Mouse (Mus musculus): ENCODE measurements around the gene Nav2.

Gene Nav2

DNA sequence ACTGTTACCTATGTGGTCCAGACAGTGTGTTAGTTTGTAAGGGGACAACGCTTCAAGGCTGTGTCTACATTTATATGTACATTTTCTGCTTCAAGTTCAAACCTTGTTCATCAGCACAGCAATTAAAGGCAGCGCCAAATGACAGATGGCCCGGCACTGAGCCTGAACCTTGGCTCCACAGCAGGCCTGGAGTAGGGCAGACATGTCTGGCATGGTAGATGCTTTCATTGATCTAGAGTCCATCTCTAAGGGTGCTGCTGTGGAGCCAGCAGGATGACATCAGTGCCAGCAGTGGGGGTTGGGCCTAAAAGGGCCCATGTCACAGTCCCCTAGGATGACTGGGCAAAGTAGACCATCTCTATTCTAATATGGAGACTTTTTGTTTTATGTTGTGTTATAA, 186.0 kb downstream of the Nav2 start:
- DNase-seq (ENCODE audit: low spot score): no peak

DNA sequence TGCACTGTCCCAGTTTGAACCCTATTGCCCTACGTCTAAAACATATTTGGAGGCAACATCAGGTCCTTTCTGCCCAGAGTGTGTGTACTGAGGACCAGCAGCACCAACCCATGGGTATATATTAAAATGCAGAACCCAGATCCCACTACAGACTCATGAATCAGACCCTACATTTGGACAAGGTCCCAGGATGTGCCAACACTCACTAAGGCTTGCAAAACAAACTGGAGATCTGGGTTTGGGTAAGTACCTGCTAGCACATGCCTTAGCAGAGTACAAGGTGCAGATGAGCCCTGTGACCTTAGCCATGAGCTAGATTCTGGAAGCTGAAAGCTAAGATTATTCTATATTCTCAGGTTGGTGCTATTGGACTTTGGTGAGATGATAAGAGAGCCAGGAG, 192.8 kb downstream of the Nav2 start:
- DNase-seq (ENCODE audit: low spot score): no peak

DNA sequence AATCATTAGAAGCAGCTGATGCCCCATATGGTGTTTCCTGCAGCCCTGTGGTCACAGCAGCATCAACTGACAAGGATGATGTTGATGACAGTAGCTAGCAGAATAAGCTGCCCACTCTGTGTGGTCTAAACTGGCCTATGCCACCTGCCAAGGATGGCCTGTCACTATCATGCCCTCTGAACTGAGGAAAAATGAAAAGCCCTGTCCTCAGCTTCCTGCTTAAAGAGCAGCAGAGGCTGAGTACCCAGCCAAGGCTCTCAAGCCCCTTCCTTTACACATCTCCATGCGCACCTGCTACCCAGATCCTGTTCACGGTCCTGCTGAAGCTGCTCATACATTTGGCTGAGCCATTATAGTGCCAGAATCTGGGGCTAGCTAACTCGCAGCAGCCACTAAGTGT, 193.7 kb downstream of the Nav2 start:
- DNase-seq (ENCODE audit: low spot score): no peak

DNA sequence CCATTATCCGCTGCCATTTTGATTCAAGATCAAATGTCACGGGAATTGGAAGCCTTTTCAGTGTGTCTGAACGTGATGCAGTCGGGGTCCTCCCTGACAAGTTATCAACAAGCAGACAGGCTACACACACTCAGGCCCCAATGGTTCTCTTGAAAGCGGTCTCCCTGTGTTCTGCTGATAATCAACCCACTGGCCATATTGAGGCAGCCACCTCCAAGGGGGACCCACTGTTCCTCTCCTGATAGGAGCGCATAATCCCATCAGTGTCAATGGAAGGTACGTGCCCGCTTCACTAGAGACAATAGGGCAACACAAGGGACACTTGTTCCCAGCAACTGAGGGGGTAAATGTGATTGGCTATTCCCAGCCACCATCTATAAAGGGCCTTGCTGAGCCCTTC, 195.9 kb downstream of the Nav2 start:
- DNase-seq (ENCODE audit: low spot score): no peak

GRCm38 (mm10) chr7:49104793-49105192, 196.3 kb downstream of the Nav2 start:
- DNase-seq (ENCODE audit: low spot score): no peak

DNA sequence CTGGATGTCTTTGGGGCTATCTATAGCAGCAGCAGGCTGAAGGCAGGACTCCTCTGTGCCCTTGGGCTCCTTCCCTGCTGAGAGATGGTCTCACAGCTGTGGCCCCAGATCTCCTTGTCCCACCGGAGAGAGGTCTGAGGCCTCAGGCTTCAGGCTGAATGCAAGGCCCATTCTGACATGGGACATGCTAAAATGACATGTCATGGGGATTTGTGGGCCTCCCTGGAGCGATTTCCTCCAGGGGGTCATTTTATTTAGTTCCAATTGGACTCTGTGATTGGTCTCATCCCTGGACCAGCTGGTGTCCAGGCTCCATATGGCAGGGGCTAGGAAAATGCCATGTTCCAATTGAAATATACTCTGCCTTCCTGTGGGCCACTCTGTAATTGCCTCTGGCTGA, 197.0 kb downstream of the Nav2 start:
- DNase-seq (ENCODE audit: low spot score): no peak

DNA sequence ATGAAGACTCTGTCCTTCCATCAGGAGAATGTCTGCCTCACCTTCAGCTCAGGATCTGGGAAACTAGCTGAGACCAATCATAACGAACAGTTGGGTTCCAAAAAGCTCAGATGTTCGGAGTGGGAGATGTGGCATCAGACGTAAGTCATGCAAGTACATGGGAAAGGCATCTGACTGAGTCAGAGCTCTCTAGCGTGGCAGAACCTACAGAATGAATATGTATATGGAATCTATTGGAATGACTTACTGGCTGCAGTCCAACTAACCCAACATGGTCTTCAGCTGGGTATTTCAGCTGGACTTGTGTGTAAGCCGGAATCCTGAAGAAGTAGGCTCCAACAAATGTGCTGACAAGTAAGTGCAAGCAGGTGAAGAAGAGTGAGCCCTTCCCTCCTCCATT, 199.6 kb downstream of the Nav2 start:
- DNase-seq (ENCODE audit: low spot score): no peak

GRCm38 (mm10) chr7:49119016-49119415, 210.5 kb downstream of the Nav2 start:
- no peak for DNase-seq (ENCODE audit: low spot score)

GRCm38 (mm10) chr7:49119794-49120487, 211.4 kb downstream of the Nav2 start:
- DNase-seq (ENCODE audit: low spot score): no peak

DNA sequence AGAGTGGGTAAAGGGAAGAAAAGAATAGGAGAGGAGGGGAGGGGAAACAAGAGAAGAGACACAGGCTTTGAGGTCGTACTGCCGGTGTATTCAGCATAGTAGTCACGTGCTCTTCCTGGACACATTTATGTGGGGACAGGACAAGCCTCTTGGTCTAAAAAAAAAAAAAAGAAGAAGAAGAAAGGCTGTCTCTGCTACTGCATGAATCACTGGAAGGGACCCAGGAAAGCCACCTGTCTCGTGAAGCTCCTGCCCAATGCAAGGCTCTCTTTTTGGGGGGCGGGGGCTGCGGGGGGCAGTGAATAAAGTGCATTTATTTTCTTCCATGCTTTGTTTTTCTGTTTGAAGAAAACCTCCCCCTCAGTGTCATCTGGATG, 212.0 kb downstream of the Nav2 start:
- DNase-seq (ENCODE audit: low spot score): no peak

DNA sequence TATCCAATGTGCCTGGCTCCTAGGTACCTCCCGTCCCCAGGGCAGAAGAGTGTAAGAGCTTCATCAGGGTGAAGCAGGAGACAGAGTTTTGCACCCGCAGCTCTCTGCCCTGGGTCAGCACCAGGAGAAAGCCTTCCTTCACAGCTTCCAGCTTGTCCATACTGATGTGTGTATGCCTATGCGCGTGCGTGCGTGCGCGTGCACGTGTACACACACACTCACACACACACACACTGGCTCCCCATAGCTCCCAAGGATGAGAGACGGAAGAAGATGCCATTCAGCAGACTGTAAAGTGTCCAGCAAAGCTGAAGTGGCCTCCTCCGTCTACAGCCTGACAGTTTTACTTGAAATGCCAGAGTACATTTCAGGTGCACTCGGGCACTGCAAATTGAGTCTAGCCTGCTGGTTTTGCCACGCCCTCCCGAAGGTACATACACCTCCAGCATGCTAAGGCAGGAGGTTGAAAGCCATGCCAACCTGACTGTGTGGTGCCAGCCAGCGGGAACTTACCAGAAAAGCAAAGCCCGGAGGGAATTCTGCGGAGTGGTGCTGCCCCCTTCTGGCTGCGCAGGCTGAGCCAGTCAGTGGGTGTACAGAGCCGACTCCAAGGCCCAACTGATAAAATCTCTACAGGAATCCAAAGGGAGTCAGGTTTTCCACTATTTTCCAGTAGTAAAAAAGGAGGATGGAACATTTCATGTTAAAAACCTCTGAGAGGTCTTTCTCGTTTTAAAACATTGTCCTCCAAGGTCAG, 212.6 kb downstream of the Nav2 start:
- peak; percentile 89 for DNase-seq (ENCODE audit: low spot score)

DNA sequence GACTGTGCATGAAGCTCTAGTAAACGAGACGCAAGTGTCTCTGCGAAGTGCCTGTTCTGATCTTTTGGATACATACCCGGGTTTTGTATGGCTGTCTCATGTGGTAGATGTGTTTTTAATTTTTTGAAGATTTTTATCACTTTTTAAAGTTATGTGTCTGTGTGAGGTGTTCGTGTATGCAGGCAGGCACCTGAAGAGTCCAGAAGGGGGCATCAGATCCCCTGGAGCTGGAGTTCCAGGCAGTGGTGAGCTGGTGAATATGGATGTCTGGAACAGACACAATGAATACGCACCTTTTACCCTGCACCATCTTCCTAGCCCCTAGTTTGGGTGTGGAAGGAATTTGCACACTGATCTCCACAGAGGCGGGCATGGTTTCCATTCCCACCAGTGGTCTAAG, 214.0 kb downstream of the Nav2 start:
- DNase-seq (ENCODE audit: low spot score): no peak

GRCm38 (mm10) chr7:49125545-49125944, 217.0 kb downstream of the Nav2 start:
- peak; percentile 53 for DNase-seq (ENCODE audit: low spot score)

DNA sequence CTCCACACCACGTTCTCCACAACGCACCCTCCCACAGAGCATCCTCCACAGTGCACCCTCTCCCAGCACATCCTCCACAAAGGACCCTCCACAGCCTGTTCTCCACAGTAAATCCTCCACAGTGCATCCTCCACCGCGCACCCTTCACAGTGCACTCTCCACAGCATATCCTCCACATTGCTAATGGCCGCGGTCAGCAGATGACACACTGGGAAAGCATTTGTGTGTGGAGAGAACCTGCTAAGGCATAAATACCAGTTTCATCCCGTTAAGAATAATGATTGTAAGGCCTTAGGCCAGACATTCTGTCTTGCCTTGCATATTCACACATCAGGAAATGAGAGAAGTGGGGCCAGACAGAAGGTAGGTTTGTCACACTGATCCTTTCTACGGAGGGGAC, 219.7 kb downstream of the Nav2 start:
- no peak for DNase-seq (ENCODE audit: low spot score)

GRCm38 (mm10) chr7:49132851-49133351, 224.4 kb downstream of the Nav2 start:
- DNase-seq (ENCODE audit: low spot score): peak; percentile 69

- DNase-seq (ENCODE audit: low spot score): no peak
Observed at GRCm38 (mm10) chr7:49134396-49134795, 225.9 kb downstream of the Nav2 start.

GRCm38 (mm10) chr7:49139762-49140161, 231.2 kb downstream of the Nav2 start:
- no peak for DNase-seq (ENCODE audit: low spot score)

GRCm38 (mm10) chr7:49143966-49144365, 235.4 kb downstream of the Nav2 start:
- DNase-seq (ENCODE audit: low spot score): no peak

GRCm38 (mm10) chr7:49145749-49146670, 237.5 kb downstream of the Nav2 start:
- no peak for DNase-seq (ENCODE audit: low spot score)

DNA sequence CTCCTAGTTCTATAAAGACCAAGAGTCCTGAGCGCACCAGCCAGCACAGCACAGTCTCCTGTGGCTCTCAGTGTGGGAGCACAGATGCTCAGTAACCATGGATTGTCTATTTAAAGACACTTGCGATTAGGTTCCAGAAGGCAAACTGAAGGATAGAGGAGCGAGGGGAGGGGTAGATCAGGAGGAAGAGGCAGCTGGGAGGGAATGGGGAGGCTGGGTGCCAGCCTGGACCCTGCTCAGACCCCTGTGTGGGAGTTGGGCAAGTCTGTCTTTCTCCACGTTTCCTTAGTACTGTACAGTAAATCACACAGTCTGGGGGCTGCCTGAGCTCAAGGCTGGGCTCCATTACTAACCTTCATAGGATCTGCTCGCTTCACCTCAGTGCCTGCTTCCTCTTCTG, 243.8 kb downstream of the Nav2 start:
- no peak for DNase-seq (ENCODE audit: low spot score)

GRCm38 (mm10) chr7:49152713-49153112, 244.2 kb downstream of the Nav2 start:
- DNase-seq (ENCODE audit: low spot score): no peak

DNA sequence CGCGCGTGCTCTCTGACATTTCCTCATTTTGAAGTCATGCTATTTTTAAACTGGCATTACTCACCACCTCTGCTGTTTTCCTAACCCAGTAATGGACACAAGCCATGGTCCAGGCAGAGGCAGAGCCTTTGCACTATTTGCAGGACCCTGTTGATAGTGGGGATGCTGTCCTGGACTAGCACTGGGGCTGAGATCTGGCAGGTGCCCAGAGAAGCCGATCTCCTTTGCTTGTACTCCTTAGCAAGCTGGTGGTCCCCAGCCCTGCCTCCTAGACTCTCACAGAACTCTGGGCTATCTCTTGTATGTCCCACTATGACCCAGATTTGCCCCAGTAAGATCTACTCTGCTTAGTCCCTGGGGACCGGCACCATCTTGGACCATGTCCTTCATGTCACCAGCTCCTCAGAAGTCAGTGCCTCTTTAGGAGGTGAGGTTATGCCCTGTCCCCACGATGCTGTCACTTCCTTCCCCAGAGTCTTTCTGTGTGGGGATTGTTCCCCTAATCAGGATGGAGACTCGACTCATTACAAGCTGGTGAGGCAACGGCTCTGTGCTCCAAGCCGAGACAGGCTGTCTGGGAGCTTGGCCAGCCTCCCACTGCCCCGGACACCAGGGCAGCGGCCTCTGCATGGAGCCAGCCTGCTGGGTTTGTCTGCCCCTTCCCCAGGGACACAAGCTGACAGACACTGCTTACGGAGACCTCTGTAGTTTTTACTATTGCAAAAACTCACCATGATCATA, 250.3 kb downstream of the Nav2 start:
- no peak for DNase-seq (ENCODE audit: low spot score)

All from urinary bladder, postnatal 25 days (tissue).